Mouse (Mus musculus) cerebellum, postnatal 4 days (tissue): ENCODE results near the gene Cul7.

Source experiments
- DNase-seq, 2 experiments: peaks; one replicate each; pipeline ENCODE4 v3.0.0; 2022; ENCODE audit warnings: low spot score in 2 of 2, mixed read lengths in 1 of 2

Gene Cul7

GRCm38 (mm10) chr17:46650232-46651031, at the start of gene Cul7:
Cul7 (plus strand) TSS chr17:46650337.
- peak; percentile 85 to 95 for DNase-seq

GRCm38 (mm10) chr17:46600569-46600968, 49.6 kb upstream of the Cul7 start:
- DNase-seq: no peak

- DNase-seq: no peak
These were observed 47.9 kb upstream of the Cul7 start for GRCm38 (mm10) chr17:46602212-46602611.

- no peak for DNase-seq
These were observed 46.9 kb upstream of the Cul7 start for GRCm38 (mm10) chr17:46603229-46603628.

- no peak for DNase-seq
These were observed 45.0 kb upstream of the Cul7 start for GRCm38 (mm10) chr17:46605126-46605525.

GRCm38 (mm10) chr17:46605987-46606386, 44.1 kb upstream of the Cul7 start:
- no peak for DNase-seq

GRCm38 (mm10) chr17:46609721-46610514, 40.2 kb upstream of the Cul7 start:
- DNase-seq: no peak

- DNase-seq: no peak
These were observed 38.8 kb upstream of the Cul7 start for GRCm38 (mm10) chr17:46611316-46611715.

- DNase-seq: no peak
These were observed 37.9 kb upstream of the Cul7 start for GRCm38 (mm10) chr17:46612189-46612588.

- no peak for DNase-seq
These were observed 37.3 kb upstream of the Cul7 start for GRCm38 (mm10) chr17:46612820-46613219.

GRCm38 (mm10) chr17:46613229-46613628, 36.9 kb upstream of the Cul7 start:
- DNase-seq: no peak

- no peak for DNase-seq
These were observed 32.3 kb upstream of the Cul7 start for GRCm38 (mm10) chr17:46617799-46618198.

- no peak for DNase-seq
These were observed 31.8 kb upstream of the Cul7 start for GRCm38 (mm10) chr17:46618394-46618768.

- no peak for DNase-seq
These were observed 31.1 kb upstream of the Cul7 start for GRCm38 (mm10) chr17:46618769-46619682.

GRCm38 (mm10) chr17:46619683-46620357, 30.3 kb upstream of the Cul7 start:
- no peak for DNase-seq

GRCm38 (mm10) chr17:46621324-46621723, 28.8 kb upstream of the Cul7 start:
- peak in 1 of 2 experiments; percentile 42 for DNase-seq

- no peak for DNase-seq
These were observed 27.9 kb upstream of the Cul7 start for GRCm38 (mm10) chr17:46622269-46622668.

GRCm38 (mm10) chr17:46623819-46624557, 26.1 kb upstream of the Cul7 start:
- no peak for DNase-seq

GRCm38 (mm10) chr17:46624598-46624997, 25.5 kb upstream of the Cul7 start:
- no peak for DNase-seq

- DNase-seq: no peak
These were observed 22.7 kb upstream of the Cul7 start for GRCm38 (mm10) chr17:46627409-46627808.

- peak in 1 of 2 experiments; percentile 41 for DNase-seq
These were observed 21.7 kb upstream of the Cul7 start for GRCm38 (mm10) chr17:46628471-46628790.
